Mouse (Mus musculus): ENCODE results near the gene Rab3b. TPM values are rescaled to one million over a fixed set of nuclear protein-coding genes. Genes with fewer than 3 reads are reported as not detected.

The Rab3b gene
- polyA plus RNA-seq, 1 experiment from 2014 or later: 33.7 TPM

- no peaks in the 10 kb centered on the region for H3K9me3 ChIP-seq
- peaks cover 28% of the 10 kb centered on the region for H3K4me1 ChIP-seq
- no peak overlapping the region for H3K4me2 ChIP-seq
- WGBS: 95% methylated on average over 5 of the region's 5 CpGs
- H3K36me3 ChIP-seq (replicated peaks): peaks cover 10% of the 10 kb centered on the region; the same call in 1 of the 2 replicates
- no peak overlapping the region for H3K4me3 ChIP-seq (replicated peaks)
- no peak overlapping the region for H3K27ac ChIP-seq
- no peaks in the 10 kb centered on the region for H3K27me3 ChIP-seq
- ATAC-seq (ENCODE audit: low FRiP score): no peak
- no peak overlapping the region for H3K9ac ChIP-seq
These were observed 32.9 kb upstream of the Rab3b start for GRCm38 (mm10) chr4:108845824-108846569.

- under 1% methylated on average over 77 of the region's 77 CpGs for WGBS
- Histone ChIP-seq H3K4me1 (peaks cover 27% of the 10 kb centered on the region), H3K9me3 (no peaks in the 10 kb centered on the region)
These were observed 31.0 kb upstream of the Rab3b start, which contains the start of gene Kti12 for GRCm38 (mm10) chr4:108847715-108848504. Gene Kti12 (plus strand): TSS chr4:108847785.

GRCm38 (mm10) chr4:108848505-108848848, 30.4 kb upstream of the Rab3b start, which contains the start of gene A730015C16Rik:
Gene A730015C16Rik (minus strand): TSS chr4:108848619.
- Histone ChIP-seq H3K4me3 (replicated peaks) (peak within 1 kb of the TSS; percentile 93), H3K9me3 (no peaks in the 10 kb centered on the region), H3K4me2 (peak within 1 kb of the TSS; percentile 97), H3K36me3 (replicated peaks) (peaks cover 15% of the 10 kb centered on the region), H3K9ac (peak within 1 kb of the TSS; percentile 84), H3K4me1 (peaks cover 22% of the 10 kb centered on the region), H3K27ac (peak within 1 kb of the TSS; percentile 83), H3K27me3 (no peaks in the 10 kb centered on the region)
- WGBS: 14% methylated on average over 20 of the region's 20 CpGs
- ATAC-seq (ENCODE audit: low FRiP score): no peak

More at GRCm38 (mm10) chr4:108847715-108848504, 31.0 kb upstream of the Rab3b start, which contains the start of gene Kti12:
- H3K27ac ChIP-seq: peak within 1 kb of the TSS; percentile 83
- ATAC-seq (ENCODE audit: low FRiP score): peak; percentile 90
- peak within 1 kb of the TSS; percentile 84 for H3K9ac ChIP-seq
- H3K4me3 ChIP-seq (replicated peaks): peak within 1 kb of the TSS; percentile 93
- no peaks in the 10 kb centered on the region for H3K27me3 ChIP-seq
- peaks cover 10% of the 10 kb centered on the region; the same call in 1 of the 2 replicates for H3K36me3 ChIP-seq (replicated peaks)
- H3K4me2 ChIP-seq: peak within 1 kb of the TSS; percentile 97

DNA sequence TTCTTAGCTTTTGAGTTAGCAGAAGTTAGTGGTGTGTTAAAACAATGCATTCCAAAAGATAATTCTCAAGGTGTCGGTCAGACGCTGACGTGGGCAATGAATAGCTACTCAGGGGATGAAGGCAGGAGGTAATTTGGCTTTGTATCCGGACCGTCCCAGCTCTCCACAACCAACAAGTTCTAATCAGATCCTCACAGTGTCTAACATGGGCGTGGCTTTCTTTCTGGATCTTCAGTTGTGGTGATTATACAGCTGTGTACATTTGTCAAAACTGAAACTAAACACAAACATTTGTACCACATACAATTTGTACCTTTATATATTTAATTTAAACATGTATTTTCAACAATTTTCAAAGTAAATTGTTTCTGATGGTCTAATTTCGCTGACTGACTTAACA, 12.1 kb upstream of the Rab3b start:
- Histone ChIP-seq H3K27me3 (no peaks in the 10 kb centered on the region), H3K4me1 (no peaks in the 10 kb centered on the region), H3K9ac (no peak overlapping the region), H3K36me3 (replicated peaks) (peaks cover 28% of the 10 kb centered on the region), H3K4me3 (replicated peaks) (no peak overlapping the region), H3K9me3 (no peaks in the 10 kb centered on the region), H3K27ac (no peak overlapping the region), H3K4me2 (no peak overlapping the region)
- ATAC-seq (ENCODE audit: low FRiP score): no peak
- WGBS: 84% methylated on average over 7 of the region's 7 CpGs

- Histone ChIP-seq H3K4me3 (replicated peaks) (no peak overlapping the region), H3K4me2 (no peak overlapping the region), H3K36me3 (replicated peaks) (0 out of 2 replicates have a peak, but pooled peaks cover under 1% of the 10 kb centered on the region), H3K4me1 (no peaks in the 10 kb centered on the region), H3K9me3 (no peaks in the 10 kb centered on the region), H3K9ac (no peak overlapping the region), H3K27ac (no peak overlapping the region), H3K27me3 (no peaks in the 10 kb centered on the region)
- WGBS: 33% methylated on average over 10 of the region's 10 CpGs
- ATAC-seq (ENCODE audit: low FRiP score): peak; percentile 53; the same call in 1 of the 2 replicates
These were observed 9.0 kb upstream of the Rab3b start for GRCm38 (mm10) chr4:108869730-108870374.

GRCm38 (mm10) chr4:108873746-108874145, 5.1 kb upstream of the Rab3b start:
- Histone ChIP-seq H3K9me3 (no peaks in the 10 kb centered on the region), H3K4me2 (no peak overlapping the region), H3K4me3 (replicated peaks) (no peak overlapping the region), H3K27ac (no peak overlapping the region), H3K9ac (no peak overlapping the region), H3K27me3 (peaks cover 7% of the 10 kb centered on the region; the same call in 1 of the 2 replicates), H3K4me1 (no peaks in the 10 kb centered on the region), H3K36me3 (replicated peaks) (no peaks in the 10 kb centered on the region)
- WGBS: 88% methylated on average over 5 of the region's 5 CpGs
- ATAC-seq (ENCODE audit: low FRiP score): no peak

- H3K4me1 ChIP-seq: peaks cover 4% of the 10 kb centered on the region
- 78% methylated on average over 6 of the region's 6 CpGs for WGBS
- peaks cover 10% of the 10 kb centered on the region for H3K27me3 ChIP-seq
- ATAC-seq (ENCODE audit: low FRiP score): no peak
- H3K9me3 ChIP-seq: no peaks in the 10 kb centered on the region
- no peak overlapping the region for H3K4me2 ChIP-seq
- H3K4me3 ChIP-seq (replicated peaks): no peak overlapping the region
- H3K27ac ChIP-seq: no peak overlapping the region
- H3K36me3 ChIP-seq (replicated peaks): no peaks in the 10 kb centered on the region
- no peak overlapping the region for H3K9ac ChIP-seq
These were observed 962 bp upstream of the Rab3b start for GRCm38 (mm10) chr4:108877901-108878300.

DNA sequence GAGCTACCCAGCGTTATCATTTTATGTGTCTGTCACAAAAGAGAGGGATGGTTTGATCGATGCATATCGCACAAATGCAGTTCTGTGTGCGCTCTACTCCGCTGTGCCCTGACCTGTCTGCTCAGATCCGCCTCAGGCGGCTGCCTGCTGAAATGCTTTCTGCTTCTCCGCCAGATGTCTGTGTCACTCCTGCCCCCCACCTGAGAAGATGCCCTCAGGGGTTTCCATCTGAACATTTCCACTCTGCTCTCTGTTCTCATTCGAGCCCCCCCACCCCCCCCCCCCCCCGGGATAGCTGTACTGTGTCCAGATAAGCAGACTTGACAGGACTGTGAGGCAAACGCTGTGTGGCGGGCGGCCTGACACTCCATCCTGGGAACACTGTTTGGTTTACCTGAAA, 5.0 kb downstream of the Rab3b start:
- ATAC-seq (ENCODE audit: low FRiP score): no peak

GRCm38 (mm10) chr4:108887456-108887855, 8.6 kb downstream of the Rab3b start:
- Histone ChIP-seq H3K4me2 (no peak overlapping the region), H3K27me3 (no peaks in the 10 kb centered on the region), H3K4me1 (0 out of 2 replicates have a peak, but pooled peaks cover 2% of the 10 kb centered on the region), H3K9ac (no peak overlapping the region), H3K36me3 (replicated peaks) (no peaks in the 10 kb centered on the region), H3K27ac (no peak overlapping the region), H3K4me3 (replicated peaks) (no peak overlapping the region), H3K9me3 (no peaks in the 10 kb centered on the region)
- 92% methylated on average over 4 of the region's 4 CpGs for WGBS
- ATAC-seq (ENCODE audit: low FRiP score): no peak

More for the DNA sequence above, 5.0 kb downstream of the Rab3b start:
- H3K27ac ChIP-seq: no peak overlapping the region
- peaks cover 3% of the 10 kb centered on the region for H3K27me3 ChIP-seq
- H3K9ac ChIP-seq: no peak overlapping the region
- no peaks in the 10 kb centered on the region for H3K9me3 ChIP-seq
- H3K4me3 ChIP-seq (replicated peaks): no peak overlapping the region
- no peaks in the 10 kb centered on the region for H3K36me3 ChIP-seq (replicated peaks)
- no peak overlapping the region for H3K4me2 ChIP-seq
- WGBS: 67% methylated on average over 13 of the region's 13 CpGs
- peaks cover 6% of the 10 kb centered on the region for H3K4me1 ChIP-seq

GRCm38 (mm10) chr4:108890876-108891275, 12.0 kb downstream of the Rab3b start:
- Histone ChIP-seq H3K4me2 (no peak overlapping the region), H3K27me3 (no peaks in the 10 kb centered on the region), H3K27ac (no peak overlapping the region), H3K9me3 (no peaks in the 10 kb centered on the region), H3K4me1 (no peaks in the 10 kb centered on the region), H3K9ac (no peak overlapping the region), H3K4me3 (replicated peaks) (no peak overlapping the region), H3K36me3 (replicated peaks) (no peaks in the 10 kb centered on the region)
- no peak for ATAC-seq (ENCODE audit: low FRiP score)
- WGBS: 78% methylated on average over 6 of the region's 6 CpGs

GRCm38 (mm10) chr4:108900421-108900820, 21.6 kb downstream of the Rab3b start:
- H3K4me3 ChIP-seq (replicated peaks): no peak overlapping the region
- H3K36me3 ChIP-seq (replicated peaks): no peaks in the 10 kb centered on the region
- H3K9me3 ChIP-seq: no peaks in the 10 kb centered on the region
- WGBS: 56% methylated on average over 7 of the region's 7 CpGs
- H3K4me1 ChIP-seq: peaks cover 9% of the 10 kb centered on the region; the same call in 1 of the 2 replicates
- H3K27ac ChIP-seq: no peak overlapping the region
- H3K27me3 ChIP-seq: 0 out of 2 replicates have a peak, but pooled peaks cover 3% of the 10 kb centered on the region
- no peak overlapping the region for H3K4me2 ChIP-seq
- no peak overlapping the region for H3K9ac ChIP-seq
- ATAC-seq (ENCODE audit: low FRiP score): no peak

GRCm38 (mm10) chr4:108902886-108903285, 24.0 kb downstream of the Rab3b start:
- 0 out of 2 replicates have a peak, but pooled peaks cover 3% of the 10 kb centered on the region for H3K27me3 ChIP-seq
- no peak for ATAC-seq (ENCODE audit: low FRiP score)
- H3K27ac ChIP-seq: no peak overlapping the region
- H3K4me1 ChIP-seq: peaks cover 16% of the 10 kb centered on the region
- no peak overlapping the region for H3K9ac ChIP-seq
- H3K4me3 ChIP-seq (replicated peaks): no peak overlapping the region
- no peaks in the 10 kb centered on the region for H3K9me3 ChIP-seq
- no peaks in the 10 kb centered on the region for H3K36me3 ChIP-seq (replicated peaks)
- 92% methylated on average over 9 of the region's 9 CpGs for WGBS
- no peak overlapping the region for H3K4me2 ChIP-seq

All from forebrain, embryonic 12.5 days (tissue).